Mouse (Mus musculus) cerebellum, adult 2 months (tissue): Measurements from ENCODE around the gene Sema4d. TPM values are rescaled to one million over a fixed set of nuclear protein-coding genes. Genes with fewer than 3 reads are reported as not detected.

Source experiments
- DNase-seq, 2 experiments: peaks; one replicate each; pipeline ENCODE4 v3.0.0; 2021
- H3K27ac ChIP-seq: fragments of 200-500 bp; 2 replicates; pipeline ENCODE4 v1.5.1; 2012; ENCODE audit warnings: low read length, control low read depth, inconsistent platforms; ENCODE audit not compliant: insufficient read depth
- H3K27me3 ChIP-seq: fragments of 200-500 bp; 2 replicates; pipeline ENCODE4 v1.6.1; 2012; ENCODE audit warnings: inconsistent platforms, mild to moderate bottlenecking, low read length, moderate library complexity; ENCODE audit not compliant: control insufficient read depth, insufficient read depth
- H3K4me1 ChIP-seq: fragments of 200-500 bp; 2 replicates; pipeline ENCODE4 v1.6.1; 2011; ENCODE audit warnings: low read length; ENCODE audit not compliant: control insufficient read depth, insufficient read depth
- H3K4me3 ChIP-seq: fragments of 200-500 bp; replicated peaks from 2 replicates; pipeline ENCODE3; 2011; ENCODE audit warnings: mild to moderate bottlenecking, low read depth, low read length, control low read depth; ENCODE audit not compliant: insufficient read depth
- CTCF ChIP-seq: fragments of 200-500 bp; IDR thresholded peaks from 2 replicates; pipeline ENCODE4 v1.5.1; 2011; ENCODE audit warnings: low read depth, mild to moderate bottlenecking, control low read depth, low read length, moderate library complexity, borderline replicate concordance; ENCODE audit not compliant: insufficient read depth
- POLR2A ChIP-seq: fragments of 200-500 bp; IDR thresholded peaks from 2 replicates; pipeline ENCODE4 v1.6.1; 2011; ENCODE audit warnings: low read length, control low read depth, borderline replicate concordance; ENCODE audit not compliant: insufficient read depth
- WGBS: fragments of 180-500 bp; shearing (Covaris S2); methylation state at CpG from one replicate; pipeline ENCODE4 v1.1.7; 2018; 5-methylcytosine and 5-hydroxymethylcytosine counted together
- polyA plus RNA-seq: library from polyadenylated mRNA; depleted of rRNA; stranded (reverse); fragments of >200 nt; gene quantifications from 2 replicates; pipeline ENCODE4 v1.2.3, GENCODE M21; 2012

The Sema4d gene
- polyA plus RNA-seq, 1 experiment: 116 TPM

- DNase-seq: no peak
- WGBS: 84% methylated on average over 6 of the region's 6 CpGs
Measured at GRCm38 (mm10) chr13:51759256-51759987, 34.1 kb downstream of the Sema4d start.

GRCm38 (mm10) chr13:51758428-51758827 is 35.1 kb downstream of the Sema4d start:
- peaks cover 46% of the 10 kb centered on the region for H3K4me1 ChIP-seq
- H3K4me3 ChIP-seq: no peak overlapping the region
- no peak for DNase-seq
- no peak for TF ChIP-seq POLR2A
- no peak for TF ChIP-seq CTCF
- 78% methylated on average over 9 of the region's 9 CpGs for WGBS
- H3K27me3 ChIP-seq: no peaks in the 10 kb centered on the region
- no peak overlapping the region for H3K27ac ChIP-seq

More at GRCm38 (mm10) chr13:51759256-51759987, 34.1 kb downstream of the Sema4d start:
- H3K4me3 ChIP-seq: no peak overlapping the region
- H3K27me3 ChIP-seq: no peaks in the 10 kb centered on the region
- H3K27ac ChIP-seq: no peak overlapping the region
- H3K4me1 ChIP-seq: peaks cover 37% of the 10 kb centered on the region
- TF ChIP-seq CTCF: no peak
- no peak for TF ChIP-seq POLR2A

- H3K4me3 ChIP-seq: no peak overlapping the region
- H3K4me1 ChIP-seq: peaks cover 46% of the 10 kb centered on the region
- no peak overlapping the region for H3K27ac ChIP-seq
- no peak for TF ChIP-seq CTCF
- no peak for TF ChIP-seq POLR2A
- WGBS: 75% methylated on average over 2 of the region's 2 CpGs
- no peak for DNase-seq
- no peaks in the 10 kb centered on the region for H3K27me3 ChIP-seq
Measured at GRCm38 (mm10) chr13:51757099-51757498, 36.4 kb downstream of the Sema4d start.

GRCm38 (mm10) chr13:51756563-51756962 is 37.0 kb downstream of the Sema4d start:
- Histone ChIP-seq H3K4me1 (peaks cover 46% of the 10 kb centered on the region), H3K4me3 (no peak overlapping the region), H3K27ac (peak overlapping the region; percentile 4; the same call in 1 of the 2 replicates), H3K27me3 (no peaks in the 10 kb centered on the region)
- 36% methylated on average over 3 of the region's 3 CpGs for WGBS
- TF ChIP-seq CTCF (no peak), POLR2A (no peak)
- no peak for DNase-seq

GRCm38 (mm10) chr13:51756019-51756418 is 37.5 kb downstream of the Sema4d start:
- TF ChIP-seq CTCF: no peak
- TF ChIP-seq POLR2A: no peak
- 83% methylated on average over 9 of the region's 9 CpGs for WGBS
- H3K27me3 ChIP-seq: no peaks in the 10 kb centered on the region
- no peak for DNase-seq
- peak overlapping the region; percentile 4 for H3K27ac ChIP-seq
- H3K4me1 ChIP-seq: peaks cover 49% of the 10 kb centered on the region
- H3K4me3 ChIP-seq: no peak overlapping the region

GRCm38 (mm10) chr13:51755584-51755983 is 38.0 kb downstream of the Sema4d start:
- no peak for TF ChIP-seq POLR2A
- no peak for TF ChIP-seq CTCF
- H3K27ac ChIP-seq: no peak overlapping the region

GRCm38 (mm10) chr13:51754559-51755126 is 38.9 kb downstream of the Sema4d start:
- H3K4me3 ChIP-seq: no peak overlapping the region
- 75% methylated on average over 13 of the region's 13 CpGs for WGBS
- no peak overlapping the region for H3K27ac ChIP-seq
- TF ChIP-seq CTCF: no peak
- no peak for TF ChIP-seq POLR2A
- H3K4me1 ChIP-seq: peaks cover 50% of the 10 kb centered on the region
- DNase-seq: no peak
- H3K27me3 ChIP-seq: no peaks in the 10 kb centered on the region

More at GRCm38 (mm10) chr13:51755584-51755983, 38.0 kb downstream of the Sema4d start:
- Histone ChIP-seq H3K4me1 (peaks cover 49% of the 10 kb centered on the region), H3K4me3 (no peak overlapping the region), H3K27me3 (no peaks in the 10 kb centered on the region)
- no peak for DNase-seq
- 81% methylated on average over 7 of the region's 7 CpGs for WGBS

GRCm38 (mm10) chr13:51753802-51754444 is 39.6 kb downstream of the Sema4d start:
- Histone ChIP-seq H3K27ac (0 out of 2 replicates have a peak overlapping the region, but pooled peaks have one; percentile 6), H3K27me3 (no peaks in the 10 kb centered on the region), H3K4me3 (no peak overlapping the region), H3K4me1 (peaks cover 51% of the 10 kb centered on the region)
- TF ChIP-seq POLR2A (no peak), CTCF (no peak)
- WGBS: 49% methylated on average over 5 of the region's 5 CpGs
- DNase-seq: no peak
